Mouse (Mus musculus): ENCODE measurements around the gene Hist1h4d. TPM values are rescaled to one million over a fixed set of nuclear protein-coding genes. Genes with fewer than 3 reads are reported as not detected.

Gene Hist1h4d
- total RNA-seq, 2 experiments from 2014 or later = 35.7 to 38.0 TPM

Small RNA genes within 50 kb of the gene (microRNA-seq; reads per million reads assigned to microRNA genes)
- gene Gm44297 (ENCODE audit: borderline replicate concordance in 2 of 2) (0 reads per million in 2 experiments), gene Gm44359 (ENCODE audit: borderline replicate concordance in 2 of 2) (0 reads per million in 2 experiments), gene Gm44394 (ENCODE audit: borderline replicate concordance in 2 of 2) (0 reads per million in 2 experiments)

Other genes starting within 250 kb of the Hist1h4d start
- 10 to 100 TPM in 1 of 2 experiments, 1 to 10 TPM in 1; 8.8 to 10.3 TPM for gene Zfp322a, start 212.4 kb upstream of the Hist1h4d start, total RNA-seq (2021)
- gene Abt1, start 157.7 kb upstream of the Hist1h4d start, total RNA-seq (2021) = 1 to 10 TPM; 2.9 to 3.7 TPM
- not detected for gene Btn1a1, start 115.7 kb upstream of the Hist1h4d start, total RNA-seq (2021)
- not detected for gene Btn2a2, start 92.7 kb upstream of the Hist1h4d start, total RNA-seq (2021)
- gene Hist1h4h, start 50.5 kb upstream of the Hist1h4d start, total RNA-seq (2021) = 100 to 1,000 TPM; 156 to 160 TPM
- gene Hist1h2af, start 47.7 kb upstream of the Hist1h4d start, total RNA-seq (2021) = 10 to 100 TPM in 1 of 2 experiments, 1 to 10 TPM in 1; 9.5 to 14.9 TPM
- 1 to 10 TPM; 2.0 to 3.9 TPM for gene Hist1h3g, start 46.2 kb upstream of the Hist1h4d start, total RNA-seq (2021)
- 1 to 10 TPM in 1 of 2 experiments, under 1 TPM in 1; 0.90 to 1.7 TPM for gene Hist1h2bh, start 38.2 kb upstream of the Hist1h4d start, total RNA-seq (2021)
- gene Hist1h3f, start 37.5 kb upstream of the Hist1h4d start, total RNA-seq (2021) = 1 to 10 TPM; 5.0 to 6.6 TPM
- gene Hist1h4f, start 29.9 kb upstream of the Hist1h4d start, total RNA-seq (2021) = 10 to 100 TPM; 15.2 to 26.3 TPM
- gene Hist1h1d, start 28.3 kb upstream of the Hist1h4d start, total RNA-seq (2021) = 1 to 10 TPM; 1.2 to 2.3 TPM
- gene Hist1h3e, start 19.2 kb upstream of the Hist1h4d start, total RNA-seq (2021) = 10 to 100 TPM; 11.7 to 13.0 TPM
- gene Hist1h2ae, start 10.4 kb upstream of the Hist1h4d start, total RNA-seq (2021) = 1 to 10 TPM in 1 of 2 experiments, under 1 TPM in 1; 0.54 to 2.5 TPM
- 10 to 100 TPM; 24.4 to 24.5 TPM for gene Hist1h2bg, start 10.2 kb upstream of the Hist1h4d start, total RNA-seq (2021)
- 10 to 100 TPM; 10.4 TPM for gene Hist1h2bf, start 7.4 kb upstream of the Hist1h4d start, total RNA-seq (2021)
- gene Hist1h2ad, start 7.2 kb upstream of the Hist1h4d start, total RNA-seq (2021) = 1 to 10 TPM; 1.5 to 5.5 TPM
- 1 to 10 TPM; 3.4 to 3.8 TPM for gene Hist1h3d, start 5.8 kb upstream of the Hist1h4d start, total RNA-seq (2021)
- gene Hist1h2be, start 39.5 kb downstream of the Hist1h4d start, total RNA-seq (2021) = 10 to 100 TPM; 18.0 to 18.2 TPM
- gene Hist1h1e, start 41.0 kb downstream of the Hist1h4d start, total RNA-seq (2021) = 10 to 100 TPM; 40.0 to 45.3 TPM
- 1 to 10 TPM in 1 of 2 experiments, under 1 TPM in 1; 0.84 to 2.0 TPM for gene Hist1h2ac, start 102.3 kb downstream of the Hist1h4d start, total RNA-seq (2021)
- gene Hist1h2bc, start 102.6 kb downstream of the Hist1h4d start, total RNA-seq (2021) = 10 to 100 TPM; 67.0 to 81.6 TPM
- not detected for gene Hist1h1t, start 114.2 kb downstream of the Hist1h4d start, total RNA-seq (2021)
- gene Hist1h4c, start 116.9 kb downstream of the Hist1h4d start, total RNA-seq (2021) = 10 to 100 TPM; 53.1 to 63.8 TPM
- gene Hfe, start 129.3 kb downstream of the Hist1h4d start, total RNA-seq (2021) = 10 to 100 TPM; 14.7 to 24.7 TPM
- 100 to 1,000 TPM; 156 to 159 TPM for gene Hist1h1c, start 157.2 kb downstream of the Hist1h4d start, total RNA-seq (2021)
- 1 to 10 TPM; 5.0 to 7.1 TPM for gene Hist1h3c, start 164.0 kb downstream of the Hist1h4d start, total RNA-seq (2021)
- 10 to 100 TPM in 1 of 2 experiments, 1 to 10 TPM in 1; 5.9 to 10.7 TPM for gene Hist1h2bb, start 165.1 kb downstream of the Hist1h4d start, total RNA-seq (2021)
- gene Hist1h2ab, start 169.5 kb downstream of the Hist1h4d start, total RNA-seq (2021) = 10 to 100 TPM in 1 of 2 experiments, 1 to 10 TPM in 1; 9.5 to 11.0 TPM
- gene Hist1h3b, start 170.7 kb downstream of the Hist1h4d start, total RNA-seq (2021) = 10 to 100 TPM in 1 of 2 experiments, 1 to 10 TPM in 1; 9.6 to 17.3 TPM
- gene Hist1h4b, start 175.4 kb downstream of the Hist1h4d start, total RNA-seq (2021) = 10 to 100 TPM in 1 of 2 experiments, 1 to 10 TPM in 1; 8.6 to 18.2 TPM
- 10 to 100 TPM in 1 of 2 experiments, 1 to 10 TPM in 1; 8.0 to 13.6 TPM for gene Hist1h4a, start 179.6 kb downstream of the Hist1h4d start, total RNA-seq (2021)
- gene Hist1h3a, start 180.8 kb downstream of the Hist1h4d start, total RNA-seq (2021) = 10 to 100 TPM; 10.2 to 14.0 TPM
- gene Hist1h1a, start 182.1 kb downstream of the Hist1h4d start, total RNA-seq (2021) = 1 to 10 TPM; 5.3 to 7.9 TPM
- gene Trim38, start 188.3 kb downstream of the Hist1h4d start, total RNA-seq (2021) = not detected
- not detected for gene Slc17a2, start 225.4 kb downstream of the Hist1h4d start, total RNA-seq (2021)